Mouse (Mus musculus): Measurements from ENCODE around the gene Wdr77. TPM values are rescaled to one million over a fixed set of nuclear protein-coding genes. Genes with fewer than 3 reads are reported as not detected.
"Not testable (repeated sequence)": the region's sequence is repeated elsewhere in the genome, so short reads cannot be mapped to it uniquely, and the experiment has no call there.

The Wdr77 gene
- polyA plus RNA-seq, 1 experiment from 2014 or later = 85.9 TPM

GRCm38 (mm10) chr3:106003360-106003759 lies 44.2 kb downstream of the Wdr77 start:
- not testable (repeated sequence) for H3K4me2 ChIP-seq (ENCODE audit: low read depth, low read length); H3K9ac ChIP-seq (ENCODE audit: low read length); H3K27me3 ChIP-seq (ENCODE audit: control insufficient read depth, insufficient read depth, low read length); H3K9me3 ChIP-seq (replicated peaks; ENCODE audit: control insufficient read depth, low read length); H3K4me3 ChIP-seq (ENCODE audit: low read length); H3K4me1 ChIP-seq (ENCODE audit: control insufficient read depth, insufficient read depth, low read length); ATAC-seq (replicated peaks; ENCODE audit: extremely low read depth, insufficient read depth, low FRiP score); H3K27ac ChIP-seq (ENCODE audit: low read length); H3K36me3 ChIP-seq (ENCODE audit: control insufficient read depth, insufficient read depth)
- 52% methylated on average over 10 of the region's 10 CpGs for WGBS

- Histone ChIP-seq H3K36me3 (ENCODE audit: control insufficient read depth, insufficient read depth) (no peaks in the 10 kb centered on the region), H3K4me1 (ENCODE audit: control insufficient read depth, insufficient read depth, low read length) (no peaks in the 10 kb centered on the region), H3K9me3 (replicated peaks; ENCODE audit: control insufficient read depth, low read length) (no peaks in the 10 kb centered on the region), H3K4me3 (ENCODE audit: low read length) (no peak within 1 kb of the TSS), H3K4me2 (ENCODE audit: low read depth, low read length) (no peak within 1 kb of the TSS), H3K27me3 (ENCODE audit: control insufficient read depth, insufficient read depth, low read length) (no peaks in the 10 kb centered on the region), H3K9ac (ENCODE audit: low read length) (no peak within 1 kb of the TSS), H3K27ac (ENCODE audit: low read length) (no peak within 1 kb of the TSS)
- WGBS = 78% methylated on average over 2 of the region's 2 CpGs
- ATAC-seq (replicated peaks; ENCODE audit: extremely low read depth, insufficient read depth, low FRiP score) = no peak
These were observed 55.4 kb downstream of the Wdr77 start, which contains the start of gene Pifo for GRCm38 (mm10) chr3:106014546-106014945. Gene Pifo (minus strand): TSS chr3:106014646.

Other genes starting within 250 kb of the Wdr77 start
- 80.5 and 98.8 TPM in 2 replicates for gene Rap1a, start 158.0 kb upstream of the Wdr77 start, polyA plus RNA-seq (2015; fragmentation: Nextera tagmentation; extraction: Ambion mirVana)
- 0.20 and 0.22 TPM in 2 replicates for gene Adora3, start 88.5 kb upstream of the Wdr77 start, polyA plus RNA-seq (2015; fragmentation: Nextera tagmentation; extraction: Ambion mirVana)
- gene Tmigd3, start 88.5 kb upstream of the Wdr77 start, polyA plus RNA-seq (2015; fragmentation: Nextera tagmentation; extraction: Ambion mirVana) = 0.32 TPM in 1 of 2 replicates, not detected in the other
- 0.90 and 1.6 TPM in 2 replicates for gene I830077J02Rik, start 26.7 kb upstream of the Wdr77 start, polyA plus RNA-seq (2015; fragmentation: Nextera tagmentation; extraction: Ambion mirVana)
- 954 and 1,079 TPM in 2 replicates for gene Atp5f1, start 730 bp downstream of the Wdr77 start, polyA plus RNA-seq (2015; fragmentation: Nextera tagmentation; extraction: Ambion mirVana)
- gene Ovgp1, start 14.3 kb downstream of the Wdr77 start, polyA plus RNA-seq (2015; fragmentation: Nextera tagmentation; extraction: Ambion mirVana) = 1.2 and 1.6 TPM in 2 replicates
- 1.1 and 2.5 TPM in 2 replicates for gene Pifo, start 55.3 kb downstream of the Wdr77 start, polyA plus RNA-seq (2015; fragmentation: Nextera tagmentation; extraction: Ambion mirVana)
- gene Chil5, start 73.4 kb downstream of the Wdr77 start, polyA plus RNA-seq (2015; fragmentation: Nextera tagmentation; extraction: Ambion mirVana) = 0.19 and 0.29 TPM in 2 replicates
- 0.08 TPM in 1 of 2 replicates, not detected in the other for gene Chia1, start 153.9 kb downstream of the Wdr77 start, polyA plus RNA-seq (2015; fragmentation: Nextera tagmentation; extraction: Ambion mirVana)
- 0.15 and 0.29 TPM in 2 replicates for gene Chil3, start 208.2 kb downstream of the Wdr77 start, polyA plus RNA-seq (2015; fragmentation: Nextera tagmentation; extraction: Ambion mirVana)